Mouse (Mus musculus): Measurements from ENCODE around the gene Slc12a7. TPM values are rescaled to one million over a fixed set of nuclear protein-coding genes. Genes with fewer than 3 reads are reported as not detected.

Gene Slc12a7
- total and polyA plus RNA-seq, 3 experiments: 3.1 to 6.9 TPM; not detected in 1

- no peaks in the 10 kb centered on the region for H3K79me2 ChIP-seq (ENCODE audit: control insufficient read depth, insufficient read depth, low read length, poor library complexity)
- no peak overlapping the region for H3K4me3 ChIP-seq (ENCODE audit: control insufficient read depth in 1 of 2, insufficient read depth in 1 of 2, low read depth in 2 of 2, low read length in 2 of 2)
- H3K4me1 ChIP-seq (ENCODE audit: control insufficient read depth in 1 of 2, insufficient read depth in 2 of 2, low read length in 2 of 2): no peaks in the 10 kb centered on the region
- H3K27ac ChIP-seq (ENCODE audit: control insufficient read depth, low read depth, low read length): no peak overlapping the region
- peaks cover 16 to 17% of the 10 kb centered on the region in 2 experiments for H3K27me3 ChIP-seq (ENCODE audit: control insufficient read depth in 1 of 2, insufficient read depth in 2 of 2, low read length in 2 of 2)
- H3K9me3 ChIP-seq (replicated peaks; ENCODE audit: insufficient read depth, low read length): no peaks in the 10 kb centered on the region
- TF ChIP-seq CHD1 (IDR thresholded peaks at IDR 0.05; ENCODE audit: low read depth, low read length) (no peak), ZC3H11A (IDR thresholded peaks at IDR 0.05; ENCODE audit: low read depth, low read length) (no peak), POLR2AphosphoS2 (IDR thresholded peaks at IDR 0.05; ENCODE audit: low read length) (no peak), GABPA (IDR thresholded peaks at IDR 0.05; ENCODE audit: low read depth, low read length) (no peak), ETS1 (IDR thresholded peaks at IDR 0.05; ENCODE audit: low read depth, low read length) (no peak), EP300 (IDR thresholded peaks at IDR 0.05; ENCODE audit: low read depth in 1 of 2, low read length in 2 of 2) (no peak), MAX (IDR thresholded peaks at IDR 0.05; ENCODE audit: low read length) (no peak), CHD2 (IDR thresholded peaks at IDR 0.05; ENCODE audit: low read length) (no peak), MAFK (IDR thresholded peaks at IDR 0.05; ENCODE audit: borderline replicate concordance, low read depth, low read length) (no peak), NELFE (IDR thresholded peaks at IDR 0.05; ENCODE audit: low read depth, low read length) (no peak), RCOR1 (IDR thresholded peaks at IDR 0.05; ENCODE audit: low read depth, low read length) (no peak), E2F4 (IDR thresholded peaks at IDR 0.05; ENCODE audit: borderline replicate concordance, low read depth, low read length) (no peak), MAZ (IDR thresholded peaks at IDR 0.05; ENCODE audit: low read depth, low read length) (no peak), CTCF (IDR thresholded peaks at IDR 0.05 in 2 of 3, conservative IDR thresholded peaks at IDR 0.05 in 1 of 3; ENCODE audit: control insufficient read depth in 1 of 3, insufficient read depth in 1 of 3, low read depth in 2 of 3, low read length in 3 of 3, poor library complexity in 1 of 3, severe bottlenecking in 1 of 3) (no peak), KAT2A (conservative IDR thresholded peaks at IDR 0.05; ENCODE audit: low read depth, low read length) (no peak)
- peak; percentile 9 for DNase-seq (ENCODE audit: low read depth, low spot score)
- no peaks in the 10 kb centered on the region for H3K36me3 ChIP-seq (ENCODE audit: control insufficient read depth in 1 of 2, insufficient read depth in 2 of 2, low read length in 2 of 2)
- no peak overlapping the region for H3K9ac ChIP-seq (ENCODE audit: control insufficient read depth, low read depth, low read length, poor library complexity, severe bottlenecking)
These were observed 102.9 kb downstream of the Slc12a7 start for GRCm38 (mm10) chr13:73835791-73836190.

GRCm38 (mm10) chr13:73836491-73836890 lies 103.6 kb downstream of the Slc12a7 start:
- Histone ChIP-seq H3K36me3 (ENCODE audit: control insufficient read depth in 1 of 2, insufficient read depth in 2 of 2, low read length in 2 of 2) (no peaks in the 10 kb centered on the region), H3K4me1 (ENCODE audit: control insufficient read depth in 1 of 2, insufficient read depth in 2 of 2, low read length in 2 of 2) (no peaks in the 10 kb centered on the region), H3K4me3 (ENCODE audit: control insufficient read depth in 1 of 2, insufficient read depth in 1 of 2, low read depth in 2 of 2, low read length in 2 of 2) (no peak overlapping the region), H3K27ac (ENCODE audit: control insufficient read depth, low read depth, low read length) (no peak overlapping the region), H3K79me2 (ENCODE audit: control insufficient read depth, insufficient read depth, low read length, poor library complexity) (no peaks in the 10 kb centered on the region), H3K9me3 (replicated peaks; ENCODE audit: insufficient read depth, low read length) (no peaks in the 10 kb centered on the region), H3K9ac (ENCODE audit: control insufficient read depth, low read depth, low read length, poor library complexity, severe bottlenecking) (no peak overlapping the region), H3K27me3 (ENCODE audit: control insufficient read depth in 1 of 2, insufficient read depth in 2 of 2, low read length in 2 of 2) (peaks cover 16 to 17% of the 10 kb centered on the region in 2 experiments)
- TF ChIP-seq SMC3 (IDR thresholded peaks at IDR 0.05; ENCODE audit: low read depth, low read length): no peak
- TF ChIP-seq EP300 (IDR thresholded peaks at IDR 0.05; ENCODE audit: low read depth in 1 of 2, low read length in 2 of 2): no peak
- TF ChIP-seq CHD2 (IDR thresholded peaks at IDR 0.05; ENCODE audit: low read length): no peak
- no peak for TF ChIP-seq MAX (IDR thresholded peaks at IDR 0.05; ENCODE audit: low read length)
- no peak for TF ChIP-seq RCOR1 (IDR thresholded peaks at IDR 0.05; ENCODE audit: low read depth, low read length)
- TF ChIP-seq GABPA (IDR thresholded peaks at IDR 0.05; ENCODE audit: low read depth, low read length): no peak
- TF ChIP-seq GATA1 (IDR thresholded peaks at IDR 0.05; ENCODE audit: low read depth, low read length): no peak
- no peak for TF ChIP-seq USF1 (IDR thresholded peaks at IDR 0.05; ENCODE audit: low read depth, low read length)
- no peak for TF ChIP-seq TCF12 (IDR thresholded peaks at IDR 0.05; ENCODE audit: low read depth, low read length)
- TF ChIP-seq KAT2A (conservative IDR thresholded peaks at IDR 0.05; ENCODE audit: low read depth, low read length): no peak
- TF ChIP-seq MYB (IDR thresholded peaks at IDR 0.05; ENCODE audit: low read depth, low read length): no peak
- no peak for TF ChIP-seq UBTF (IDR thresholded peaks at IDR 0.05; ENCODE audit: borderline replicate concordance, insufficient read depth, low read depth, low read length)
- TF ChIP-seq MEF2A (IDR thresholded peaks at IDR 0.05; ENCODE audit: extremely low read depth, insufficient replicate concordance, low read depth, low read length, poor library complexity, severe bottlenecking): no peak
- DNase-seq (ENCODE audit: low read depth, low spot score): no peak

Data from MEL (cell line).